Mouse (Mus musculus) CH12.LX (cell line): ENCODE measurements at regions not wholly inside any gene's neighbourhood (a gene's known extent, or its start where the extent isn't known, plus 50 kb on each side); places are given as distances from the start of the nearest gene placed in this dataset.

Source experiments
- DNase-seq: peaks from one replicate; pipeline ENCODE4 v3.0.0-alpha.2; 2013; ENCODE audit errors: extremely low read depth
- H3K27ac ChIP-seq: 2 replicates; pipeline ENCODE4 v1.5.1; 2012; ENCODE audit warnings: low read depth, mild to moderate bottlenecking, control low read depth, moderate library complexity; ENCODE audit not compliant: insufficient read depth
- H3K27me3 ChIP-seq: replicated peaks from 2 replicates; pipeline ENCODE3; 2012; ENCODE audit warnings: inconsistent platforms
- H3K36me3 ChIP-seq, 2 experiments: replicated peaks in 1 of 2; 2 replicates each; pipeline versions ENCODE3 to v1.6.1; 2012; ENCODE audit warnings: inconsistent platforms in 1 of 2, low read length in 1 of 2, mild to moderate bottlenecking in 1 of 2, mixed read lengths in 1 of 2, moderate library complexity in 1 of 2; ENCODE audit not compliant: control insufficient read depth in 1 of 2, insufficient read depth in 1 of 2
- H3K4me1 ChIP-seq, 2 experiments: 2 replicates each; pipeline ENCODE4 v1.6.1; 2012; ENCODE audit warnings: inconsistent platforms in 1 of 2, moderate library complexity in 1 of 2; ENCODE audit not compliant: insufficient read depth in 2 of 2, control insufficient read depth in 1 of 2
- H3K4me2 ChIP-seq: 2 replicates; pipeline ENCODE4 v1.6.1; 2012; ENCODE audit warnings: low read depth, mild to moderate bottlenecking, control low read depth; ENCODE audit not compliant: poor library complexity, insufficient read depth, severe bottlenecking
- H3K4me3 ChIP-seq, 3 experiments: fragments of 150-350 bp in 1 of 3; sonication (generic) in 1 of 3; replicated peaks in 1 of 3; 2 replicates each; pipeline versions ENCODE3 to v1.5.1; 2011 to 2012; ENCODE audit warnings: low read depth in 2 of 3, low read length in 2 of 3, mild to moderate bottlenecking in 2 of 3, moderate library complexity in 2 of 3, control low read depth in 1 of 3, improper control_type of control experiment in 1 of 3, inconsistent platforms in 1 of 3, mixed read lengths in 1 of 3; ENCODE audit not compliant: poor library complexity in 1 of 3
- H3K79me2 ChIP-seq: replicated peaks from 2 replicates; pipeline ENCODE4 v1.6.1; 2012; ENCODE audit warnings: mild to moderate bottlenecking, moderate library complexity; ENCODE audit not compliant: control insufficient read depth, poor library complexity, insufficient read depth, severe bottlenecking; ENCODE audit errors: extremely low read depth
- H3K9ac ChIP-seq: 2 replicates; pipeline ENCODE4 v1.6.1; 2012; ENCODE audit warnings: low read depth, mild to moderate bottlenecking, control low read depth, moderate library complexity; ENCODE audit not compliant: insufficient read depth
- H3K9me3 ChIP-seq: replicated peaks from 2 replicates; pipeline ENCODE3; 2012; ENCODE audit warnings: low read length, inconsistent platforms, mixed read lengths
- CHD2 ChIP-seq: IDR thresholded peaks from 2 replicates; pipeline ENCODE4 v1.6.1; 2011; ENCODE audit warnings: low read length, improper control_type of control experiment
- ELF1 ChIP-seq: IDR thresholded peaks from 2 replicates; pipeline ENCODE4 v1.6.1; 2014; ENCODE audit warnings: low read depth, mild to moderate bottlenecking, inconsistent platforms, low read length, improper control_type of control experiment
- ETS1 ChIP-seq: conservative IDR thresholded peaks from 2 replicates; pipeline ENCODE4 v1.6.1; 2012; ENCODE audit warnings: low read depth, mild to moderate bottlenecking, inconsistent platforms, low read length, improper control_type of control experiment, moderate library complexity
- HCFC1 ChIP-seq: IDR thresholded peaks from 2 replicates; pipeline ENCODE4 v1.6.1; 2012; ENCODE audit warnings: low read depth, mild to moderate bottlenecking, inconsistent platforms, low read length, improper control_type of control experiment
- IRF4 ChIP-seq: IDR thresholded peaks from 2 replicates; pipeline ENCODE4 v1.6.1; 2014; ENCODE audit warnings: low read depth, mild to moderate bottlenecking, inconsistent platforms, low read length, improper control_type of control experiment
- JUN ChIP-seq: IDR thresholded peaks from 2 replicates; pipeline ENCODE4 v1.6.1; 2011; ENCODE audit warnings: low read depth, mild to moderate bottlenecking, low read length, improper control_type of control experiment, moderate library complexity; ENCODE audit not compliant: insufficient read depth
- JUND ChIP-seq: conservative IDR thresholded peaks from 2 replicates; pipeline ENCODE4 v1.6.1; 2011; ENCODE audit warnings: low read depth, low read length, improper control_type of control experiment
- KAT2A ChIP-seq: IDR thresholded peaks from 2 replicates; pipeline ENCODE4 v1.6.1; 2012; ENCODE audit warnings: low read length, improper control_type of control experiment, inconsistent platforms; ENCODE audit not compliant: insufficient replicate concordance
- MAFK ChIP-seq: IDR thresholded peaks from 2 replicates; pipeline ENCODE4 v1.6.1; 2011; ENCODE audit warnings: low read length, improper control_type of control experiment; ENCODE audit not compliant: insufficient replicate concordance
- MAX ChIP-seq: IDR thresholded peaks from 2 replicates; pipeline ENCODE4 v1.6.1; 2011; ENCODE audit warnings: low read length, improper control_type of control experiment
- MXI1 ChIP-seq: IDR thresholded peaks from 2 replicates; pipeline ENCODE4 v1.6.1; 2011; ENCODE audit warnings: mild to moderate bottlenecking, low read depth, low read length, improper control_type of control experiment
- MYC ChIP-seq: IDR thresholded peaks from 2 replicates; pipeline ENCODE4 v1.6.1; 2011; ENCODE audit warnings: low read depth, mild to moderate bottlenecking, improper control_type of control experiment, low read length
- NRF1 ChIP-seq: IDR thresholded peaks from 2 replicates; pipeline ENCODE4 v1.6.1; 2014; ENCODE audit warnings: low read depth, mild to moderate bottlenecking, inconsistent platforms, low read length, improper control_type of control experiment, moderate library complexity
- POLR2A ChIP-seq: IDR thresholded peaks from 2 replicates; pipeline ENCODE4 v1.6.1; 2011; ENCODE audit warnings: low read depth, mild to moderate bottlenecking, improper control_type of control experiment, low read length
- RCOR1 ChIP-seq: conservative IDR thresholded peaks from 2 replicates; pipeline ENCODE4 v1.6.1; 2012; ENCODE audit warnings: low read depth, mild to moderate bottlenecking, inconsistent platforms, low read length, improper control_type of control experiment
- SIN3A ChIP-seq: IDR thresholded peaks from 2 replicates; pipeline ENCODE4 v1.6.1; 2012; ENCODE audit warnings: low read length, improper control_type of control experiment, inconsistent platforms
- TBP ChIP-seq: conservative IDR thresholded peaks from 2 replicates; pipeline ENCODE4 v1.6.1; 2011; ENCODE audit warnings: low read depth, low read length, improper control_type of control experiment
- USF1 ChIP-seq: IDR thresholded peaks from 2 replicates; pipeline ENCODE4 v1.6.1; 2014; ENCODE audit warnings: low read depth, mild to moderate bottlenecking, inconsistent platforms, low read length, improper control_type of control experiment
- USF2 ChIP-seq: conservative IDR thresholded peaks from 2 replicates; pipeline ENCODE4 v1.6.1; 2011; ENCODE audit warnings: low read depth, low read length, improper control_type of control experiment
- ZKSCAN1 ChIP-seq: IDR thresholded peaks from 2 replicates; pipeline ENCODE4 v1.6.1; 2012; ENCODE audit warnings: low read depth, inconsistent platforms, low read length, improper control_type of control experiment, borderline replicate concordance
- ZNF384 ChIP-seq: IDR thresholded peaks from 2 replicates; pipeline ENCODE4 v1.6.1; 2012; ENCODE audit warnings: low read depth, low read length, improper control_type of control experiment, inconsistent platforms
- dilution Hi-C: fragments of 300-500 bp; cut with MboI; formaldehyde crosslinking; loops from 2 replicates; pipeline ENCODE4 v1.14.3; 2020; ENCODE audit warnings: low sequenced_read_pairs; ENCODE audit not compliant: extremely low pct_unique_long_range_greater_than_20kb, extremely low pct_ligation_motif_present
- in situ Hi-C: fragments of 300-500 bp; cut with MboI; formaldehyde crosslinking; loops from 3 replicates; pipeline ENCODE4 v1.14.3; 2019; ENCODE audit warnings: low sequenced_read_pairs, low pct_ligation_motif_present, low pct_unique_long_range_greater_than_20kb, mixed read lengths

GRCm38 (mm10) chr9:93992216-93992615 lies 545.7 kb downstream of the 1190002N15Rik start:
- no peak overlapping the region for H3K4me3 ChIP-seq
- no peaks in the 10 kb centered on the region for H3K36me3 ChIP-seq
- DNase-seq: no peak
- H3K4me2 ChIP-seq: no peak overlapping the region
- TF ChIP-seq POLR2A (no peak), NRF1 (no peak), IRF4 (no peak), KAT2A (no peak), ZNF384 (no peak), USF1 (no peak), MAFK (no peak)
- TF ChIP-seq, all 38 proteins: peak for 0
- Histone ChIP-seq H3K27ac (no peak overlapping the region), H3K27me3 (no peaks in the 10 kb centered on the region), H3K9ac (no peak overlapping the region), H3K79me2 (no peaks in the 10 kb centered on the region), H3K4me1 (no peaks in the 10 kb centered on the region), H3K9me3 (peaks cover 34% of the 10 kb centered on the region)
- dilution Hi-C loops: no loop called here
- in situ Hi-C loops: no loop called here

GRCm38 (mm10) chr9:93991141-93991540 lies 546.7 kb downstream of the 1190002N15Rik start:
- Histone ChIP-seq H3K9me3 (peaks cover 31% of the 10 kb centered on the region), H3K9ac (no peak overlapping the region), H3K36me3 (no peaks in the 10 kb centered on the region), H3K79me2 (no peaks in the 10 kb centered on the region), H3K27ac (no peak overlapping the region), H3K4me1 (no peaks in the 10 kb centered on the region), H3K27me3 (no peaks in the 10 kb centered on the region), H3K4me3 (no peak overlapping the region), H3K4me2 (no peak overlapping the region)
- in situ Hi-C loops: no loop called here
- DNase-seq: no peak
- dilution Hi-C loops: no loop called here
- no peak for TF ChIP-seq ZKSCAN1

- no peak for DNase-seq
- Histone ChIP-seq H3K79me2 (no peaks in the 10 kb centered on the region), H3K27me3 (no peaks in the 10 kb centered on the region), H3K4me1 (no peaks in the 10 kb centered on the region), H3K27ac (no peak overlapping the region), H3K9me3 (peaks cover 19% of the 10 kb centered on the region), H3K4me3 (no peak overlapping the region), H3K36me3 (no peaks in the 10 kb centered on the region), H3K9ac (no peak overlapping the region), H3K4me2 (no peak overlapping the region)
- dilution Hi-C loops: no loop called here
- TF ChIP-seq POLR2A (no peak), RCOR1 (no peak), TBP (no peak), SIN3A (no peak), ETS1 (no peak), USF2 (no peak), HCFC1 (no peak), MYC (no peak), JUN (no peak), USF1 (no peak), MXI1 (no peak), ELF1 (no peak), MAX (no peak), IRF4 (no peak), KAT2A (no peak), JUND (no peak), ZNF384 (no peak), CHD2 (no peak)
- in situ Hi-C loops: no loop called here
Observed at GRCm38 (mm10) chr9:93981136-93981535, 556.7 kb downstream of the 1190002N15Rik start.
